Comparison of ENCODE assay signal across 25 mouse cellular contexts in the genomic region with DNA sequence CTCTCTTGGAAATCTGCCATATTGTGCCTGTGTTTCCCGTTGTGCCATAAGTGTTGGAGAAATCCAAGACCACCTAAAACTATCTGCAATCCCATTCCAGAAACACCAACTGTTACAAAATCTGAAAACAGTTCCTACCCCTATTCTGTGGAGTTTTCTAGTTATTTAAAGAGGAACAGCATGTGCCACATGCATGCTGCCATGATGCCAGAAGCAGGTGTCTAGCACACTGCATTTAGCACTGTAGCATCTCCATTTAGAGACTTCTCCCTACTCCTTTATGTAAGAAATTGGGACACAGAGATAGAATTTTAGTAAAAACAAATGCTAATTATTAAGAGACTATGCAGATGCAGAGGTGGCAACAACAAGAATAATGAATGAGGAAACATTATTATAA.
DNase-seq lines count a peak whose midpoint lies in the region; ATAC-seq and TF ChIP-seq lines count a peak whose summit lies in the region.
"Had no signal": no experiment of that assay in that cellular context is flagged by ENCODE, and none has a peak within 500 bp of the region (broad histone marks: within the 10 kb centered on the region; RNA-seq: fewer than 3 reads in every experiment).

No protein-coding gene starts in this region.

- no peak for TF ChIP-seq CTCF in layer of hippocampus, adult 2 months (conservative IDR thresholded peaks at IDR 0.05)

- no peaks in the 10 kb centered on the region for H3K4me1 ChIP-seq in forebrain, embryonic 13.5 days
- H3K4me1 ChIP-seq in forebrain, embryonic 11.5 days (replicated peaks; ENCODE audit: control insufficient read depth, insufficient read depth, low read length): no peaks in the 10 kb centered on the region
- H3K4me1 ChIP-seq: embryonic facial prominence, embryonic 12.5 days; hindbrain, embryonic 13.5 days; liver, embryonic 13.5 days; midbrain, embryonic 12.5 days; stomach, embryonic 15.5 days had no signal

- ATAC-seq in forebrain, embryonic 13.5 days: peak; percentile 57; the same call in 1 of the 2 replicates
- no peak for ATAC-seq in forebrain, embryonic 11.5 days (replicated peaks; ENCODE audit: low FRiP score)
- ATAC-seq in megakaryocyte progenitor cell, adult 5-6 weeks (replicated peaks; ENCODE audit: poor library complexity): no peak
- ATAC-seq: inflammation-experienced regulatory T-cells, adult 6 months had no signal

- no peaks in the 10 kb centered on the region for H3K9me3 ChIP-seq in forebrain, embryonic 13.5 days (replicated peaks)
- no peaks in the 10 kb centered on the region for H3K9me3 ChIP-seq in forebrain, embryonic 11.5 days (ENCODE audit: control insufficient read depth, low read length)
- H3K9me3 ChIP-seq: embryonic facial prominence, embryonic 12.5 days; hindbrain, embryonic 13.5 days; liver, embryonic 13.5 days; midbrain, embryonic 12.5 days; neural tube, embryonic 15.5 days; stomach, embryonic 15.5 days had no signal

- no peak for DNase-seq in forebrain, embryonic 11.5 days (ENCODE audit: low spot score)
- DNase-seq in layer of hippocampus, adult 2 months (ENCODE audit: low spot score in 2 of 2): no peak
- no peak for DNase-seq in layer of hippocampus, postnatal 25 days (ENCODE audit: extremely low spot score in 1 of 2, low spot score in 1 of 2)
- peak; percentile 30 for DNase-seq in right cerebral cortex, postnatal 25 days
- DNase-seq in right cerebral cortex, adult 2 months (ENCODE audit: low spot score in 2 of 2): no peak
- DNase-seq in telencephalon, adult 2 months (ENCODE audit: low read depth, low spot score): peak; percentile 68
- DNase-seq: adrenal gland, postnatal 14 days; cerebellum, adult 9-11 months; gastrocnemius, postnatal 36 days; heart, postnatal 36 days; kidney, adult 18-20 months; liver, embryonic 13.5 days; lung, adult 2 months; lung, postnatal 14 days; thymus, adult 18-20 months; thymus, postnatal 4 days had no signal

- H3K9ac ChIP-seq in forebrain, embryonic 13.5 days: no peak overlapping the region
- no peak overlapping the region for H3K9ac ChIP-seq in forebrain, embryonic 11.5 days (ENCODE audit: low read length)
- H3K9ac ChIP-seq: embryonic facial prominence, embryonic 12.5 days; hindbrain, embryonic 13.5 days; liver, embryonic 13.5 days; midbrain, embryonic 12.5 days; neural tube, embryonic 15.5 days; stomach, embryonic 15.5 days had no signal

- no peaks in the 10 kb centered on the region for H3K36me3 ChIP-seq in forebrain, embryonic 13.5 days (ENCODE audit: poor library complexity, severe bottlenecking)
- no peaks in the 10 kb centered on the region for H3K36me3 ChIP-seq in forebrain, embryonic 11.5 days (ENCODE audit: control insufficient read depth, insufficient read depth, low read length)
- H3K36me3 ChIP-seq: embryonic facial prominence, embryonic 12.5 days; hindbrain, embryonic 13.5 days; liver, embryonic 13.5 days; midbrain, embryonic 12.5 days; neural tube, embryonic 15.5 days; stomach, embryonic 15.5 days had no signal

- H3K27ac ChIP-seq in forebrain, embryonic 13.5 days: no peak overlapping the region
- H3K27ac ChIP-seq in forebrain, embryonic 11.5 days (ENCODE audit: low read depth, low read length): no peak overlapping the region
- H3K27ac ChIP-seq in layer of hippocampus, adult 2 months: peak overlapping the region; percentile 28; the same call in 1 of the 2 replicates
- H3K27ac ChIP-seq: embryonic facial prominence, embryonic 12.5 days; hindbrain, embryonic 13.5 days; kidney, postnatal 0 days; liver, embryonic 13.5 days; midbrain, embryonic 12.5 days; neural tube, embryonic 15.5 days; stomach, embryonic 15.5 days had no signal

- WGBS in forebrain, embryonic 13.5 days: 77% methylated on average over 1 of the region's 1 CpGs
- 84% methylated on average over 1 of the region's 1 CpGs for WGBS in forebrain, embryonic 11.5 days

- H3K4me2 ChIP-seq in forebrain, embryonic 13.5 days: no peak overlapping the region
- H3K4me2 ChIP-seq in forebrain, embryonic 11.5 days (ENCODE audit: low read depth, low read length, severe bottlenecking): no peak overlapping the region
- H3K4me2 ChIP-seq: embryonic facial prominence, embryonic 12.5 days; hindbrain, embryonic 13.5 days; liver, embryonic 13.5 days; midbrain, embryonic 12.5 days; neural tube, embryonic 15.5 days; stomach, embryonic 15.5 days had no signal

- H3K27me3 ChIP-seq in forebrain, embryonic 13.5 days: no peaks in the 10 kb centered on the region
- no peaks in the 10 kb centered on the region for H3K27me3 ChIP-seq in forebrain, embryonic 11.5 days (ENCODE audit: control insufficient read depth, insufficient read depth, low read length)
- H3K27me3 ChIP-seq: embryonic facial prominence, embryonic 12.5 days; hindbrain, embryonic 13.5 days; liver, embryonic 13.5 days; midbrain, embryonic 12.5 days; neural tube, embryonic 15.5 days; stomach, embryonic 15.5 days had no signal

- H3K4me3 ChIP-seq in forebrain, embryonic 13.5 days: no peak overlapping the region
- no peak overlapping the region for H3K4me3 ChIP-seq in forebrain, embryonic 11.5 days (ENCODE audit: low read depth, low read length)
- no peak overlapping the region for H3K4me3 ChIP-seq in layer of hippocampus, adult 2 months
- H3K4me3 ChIP-seq: embryonic facial prominence, embryonic 12.5 days; hindbrain, embryonic 13.5 days; liver, embryonic 13.5 days; midbrain, embryonic 12.5 days; neural tube, embryonic 15.5 days; stomach, embryonic 15.5 days had no signal

Comparison
In these comparisons a context has a peak if more than half of its experiments do, and no peak if none do; other contexts are left out.
1. DNase-seq: peak in right cerebral cortex, postnatal 25 days (single experiment) and telencephalon, adult 2 months (single experiment); none in forebrain, embryonic 11.5 days (single experiment), layer of hippocampus, adult 2 months (0 of 2), layer of hippocampus, postnatal 25 days (0 of 2) and right cerebral cortex, adult 2 months (0 of 2).